ENCODE assay signal across 28 mouse cellular contexts in genomic region chr6:30586886-30587442, GRCm38 (mm10). TPM values are rescaled to one million over a fixed set of nuclear protein-coding genes. Genes with fewer than 3 reads are reported as not detected.
A peak's percentile ranks its signal among the peaks of the same experiment; 100 is the strongest.
DNase-seq lines count a peak whose midpoint lies in the region; ATAC-seq lines count a peak whose summit lies in the region.
"Had no signal": no experiment of that assay in that cellular context is flagged by ENCODE, and none has a peak within 500 bp of the region (broad histone marks: within the 10 kb centered on the region; RNA-seq: fewer than 3 reads in every experiment).

No protein-coding gene starts in this region.

- H3K9me3 ChIP-seq in neural tube, embryonic 13.5 days: no peaks in the 10 kb centered on the region
- H3K9me3 ChIP-seq in forebrain, embryonic 13.5 days (replicated peaks): no peaks in the 10 kb centered on the region
- no peaks in the 10 kb centered on the region for H3K9me3 ChIP-seq in neural tube, embryonic 14.5 days (ENCODE audit: control insufficient read depth, low read length)
- H3K9me3 ChIP-seq in heart, embryonic 11.5 days (replicated peaks; ENCODE audit: control insufficient read depth, low read length): no peaks in the 10 kb centered on the region
- H3K9me3 ChIP-seq: heart, embryonic 15.5 days; liver, embryonic 15.5 days; midbrain, embryonic 15.5 days had no signal

- 59% methylated on average over 7 of the region's 7 CpGs for WGBS in neural tube, embryonic 13.5 days
- 60% methylated on average over 7 of the region's 7 CpGs for WGBS in forebrain, embryonic 13.5 days
- 58% methylated on average over 7 of the region's 7 CpGs for WGBS in neural tube, embryonic 14.5 days
- WGBS in heart, embryonic 11.5 days (ENCODE audit: insufficient replicate concordance): 50% methylated on average over 7 of the region's 7 CpGs

- no peaks in the 10 kb centered on the region for H3K27me3 ChIP-seq in neural tube, embryonic 13.5 days
- no peaks in the 10 kb centered on the region for H3K27me3 ChIP-seq in forebrain, embryonic 13.5 days
- H3K27me3 ChIP-seq in neural tube, embryonic 14.5 days (ENCODE audit: control insufficient read depth, insufficient read depth, low read length): no peaks in the 10 kb centered on the region
- no peaks in the 10 kb centered on the region for H3K27me3 ChIP-seq in heart, embryonic 11.5 days (ENCODE audit: control insufficient read depth, insufficient read depth, low read length)
- H3K27me3 ChIP-seq: CH12.LX; heart, embryonic 15.5 days; liver, embryonic 15.5 days; midbrain, embryonic 15.5 days had no signal

- no peaks in the 10 kb centered on the region for H3K36me3 ChIP-seq in neural tube, embryonic 13.5 days
- no peaks in the 10 kb centered on the region for H3K36me3 ChIP-seq in forebrain, embryonic 13.5 days (ENCODE audit: poor library complexity, severe bottlenecking)
- no peaks in the 10 kb centered on the region for H3K36me3 ChIP-seq in neural tube, embryonic 14.5 days (ENCODE audit: control insufficient read depth, insufficient read depth, low read length)
- H3K36me3 ChIP-seq in heart, embryonic 11.5 days (ENCODE audit: control insufficient read depth, insufficient read depth, low read length): no peaks in the 10 kb centered on the region
- H3K36me3 ChIP-seq: heart, embryonic 15.5 days; liver, embryonic 15.5 days; midbrain, embryonic 15.5 days had no signal

- H3K4me1 ChIP-seq in neural tube, embryonic 13.5 days (replicated peaks): peaks cover 28% of the 10 kb centered on the region
- peaks cover 14% of the 10 kb centered on the region for H3K4me1 ChIP-seq in forebrain, embryonic 13.5 days
- peaks cover 6% of the 10 kb centered on the region; the same call in 1 of the 2 replicates for H3K4me1 ChIP-seq in neural tube, embryonic 14.5 days (ENCODE audit: control insufficient read depth, insufficient read depth, low read length)
- peaks cover 14% of the 10 kb centered on the region for H3K4me1 ChIP-seq in heart, embryonic 11.5 days (ENCODE audit: control insufficient read depth, insufficient read depth, low read length)
- H3K4me1 ChIP-seq: liver, embryonic 15.5 days; midbrain, embryonic 15.5 days had no signal

- no peak overlapping the region for H3K4me3 ChIP-seq in neural tube, embryonic 13.5 days
- no peak overlapping the region for H3K4me3 ChIP-seq in forebrain, embryonic 13.5 days
- no peak overlapping the region for H3K4me3 ChIP-seq in neural tube, embryonic 14.5 days (ENCODE audit: low read depth, low read length)
- no peak overlapping the region for H3K4me3 ChIP-seq in heart, embryonic 11.5 days (ENCODE audit: low read depth, low read length)
- H3K4me3 ChIP-seq: heart, embryonic 15.5 days; layer of hippocampus, adult 2 months; liver, embryonic 15.5 days; midbrain, embryonic 15.5 days; myocyte had no signal

- no peak overlapping the region for H3K9ac ChIP-seq in neural tube, embryonic 13.5 days
- no peak overlapping the region for H3K9ac ChIP-seq in forebrain, embryonic 13.5 days
- no peak overlapping the region for H3K9ac ChIP-seq in neural tube, embryonic 14.5 days (replicated peaks; ENCODE audit: low read depth, low read length)
- no peak overlapping the region for H3K9ac ChIP-seq in heart, embryonic 11.5 days (ENCODE audit: low read depth, low read length)
- H3K9ac ChIP-seq: heart, embryonic 15.5 days; liver, embryonic 15.5 days; midbrain, embryonic 15.5 days had no signal

- intact Hi-C loops in heart, postnatal 10 days (cut with DNase I): no loop called here

- peak; percentile 48; the same call in 1 of the 2 replicates for ATAC-seq in neural tube, embryonic 13.5 days (ENCODE audit: low read depth)
- 0 out of 2 replicates have a peak, but pooled peaks have one; percentile 51 for ATAC-seq in forebrain, embryonic 13.5 days
- peak; percentile 41; the same call in 1 of the 2 replicates for ATAC-seq in neural tube, embryonic 14.5 days (ENCODE audit: low read depth)
- ATAC-seq in heart, embryonic 11.5 days (replicated peaks; ENCODE audit: insufficient number of reproducible peaks, low FRiP score, low TSS enrichment): no peak
- ATAC-seq: lung, postnatal 0 days; midbrain, embryonic 15.5 days had no signal

- peak; percentile 56 for DNase-seq in heart, adult 11 months
- DNase-seq in heart, postnatal 10 days: no peak
- DNase-seq in neural tube, embryonic 10.5 days (ENCODE audit: extremely low spot score, low spot score): no peak
- DNase-seq in gastrocnemius, postnatal 10 days: no peak
- DNase-seq: adrenal gland, adult 2 months; cerebellum, adult 18-20 months; cerebellum, postnatal 25 days; embryo, embryonic 11 days; heart, adult 18-20 months; kidney, adult 18-20 months; kidney, postnatal 10 days; layer of hippocampus, postnatal 36 days; right cerebral cortex, adult 18-20 months; thymus, postnatal 14 days had no signal

- no peak overlapping the region for H3K4me2 ChIP-seq in neural tube, embryonic 13.5 days
- H3K4me2 ChIP-seq in forebrain, embryonic 13.5 days: no peak overlapping the region
- no peak overlapping the region for H3K4me2 ChIP-seq in neural tube, embryonic 14.5 days (ENCODE audit: low read depth, low read length)
- no peak overlapping the region for H3K4me2 ChIP-seq in heart, embryonic 11.5 days
- H3K4me2 ChIP-seq: heart, embryonic 15.5 days; liver, embryonic 15.5 days; midbrain, embryonic 15.5 days had no signal

- H3K27ac ChIP-seq in neural tube, embryonic 13.5 days (replicated peaks): peak overlapping the region; percentile 38; the same call in 1 of the 2 replicates
- peak overlapping the region; percentile 35; the same call in 1 of the 2 replicates for H3K27ac ChIP-seq in forebrain, embryonic 13.5 days
- H3K27ac ChIP-seq in neural tube, embryonic 14.5 days (ENCODE audit: low read depth, low read length): no peak overlapping the region
- H3K27ac ChIP-seq in heart, embryonic 11.5 days (ENCODE audit: low read depth, low read length): no peak overlapping the region
- H3K27ac ChIP-seq: heart, embryonic 15.5 days; layer of hippocampus, adult 2 months; liver, embryonic 15.5 days; midbrain, embryonic 15.5 days had no signal

RNA-seq across cellular contexts. Expression of gene Cpa4, which starts 18.8 kb away (rescaled TPM):
- under 1 TPM in 1 of 2 experiments, not detected in 1; 0.10 TPM for total RNA-seq in heart, postnatal 10 days (2021)
- polyA plus RNA-seq in neural tube, embryonic 13.5 days (2015; fragmentation: Nextera tagmentation; extraction: Ambion mirVana): 0.59 and 0.87 TPM in 2 replicates
- polyA plus RNA-seq in forebrain, embryonic 13.5 days (2015; fragmentation: Nextera tagmentation; extraction: Ambion mirVana): 3.4 and 3.6 TPM in 2 replicates
- 0.71 and 0.90 TPM in 2 replicates for polyA plus RNA-seq in neural tube, embryonic 14.5 days (2014; fragmentation: Nextera tagmentation; extraction: Ambion mirVana)
- 1 to 10 TPM in 1 of 2 experiments, under 1 TPM in 1; 0.80 to 1.2 TPM for total RNA-seq in gastrocnemius, postnatal 10 days (2021)
- 2.4 TPM in 2 replicates for polyA plus RNA-seq in heart, embryonic 11.5 days (2014; fragmentation: Nextera tagmentation; extraction: Ambion mirVana)
- total RNA-seq: CH12.LX; heart, adult 18-20 months; layer of hippocampus, adult 2 months; layer of hippocampus, postnatal 36 days; megakaryocyte-erythroid progenitor cell, adult 5-6 weeks had no signal

RNA-seq across cellular contexts. Expression of gene Cpa5, which starts 23.8 kb away (rescaled TPM):
- not detected for total RNA-seq in heart, postnatal 10 days (2021)
- polyA plus RNA-seq in neural tube, embryonic 13.5 days (2015; fragmentation: Nextera tagmentation; extraction: Ambion mirVana): not detected in 2 replicates
- polyA plus RNA-seq in forebrain, embryonic 13.5 days (2015; fragmentation: Nextera tagmentation; extraction: Ambion mirVana): 0.10 and 0.14 TPM in 2 replicates
- polyA plus RNA-seq in neural tube, embryonic 14.5 days (2014; fragmentation: Nextera tagmentation; extraction: Ambion mirVana): not detected in 2 replicates
- under 1 TPM; 0.78 to 0.93 TPM for total RNA-seq in gastrocnemius, postnatal 10 days (2021)
- polyA plus RNA-seq in heart, embryonic 11.5 days (2014; fragmentation: Nextera tagmentation; extraction: Ambion mirVana): 1.4 and 2.7 TPM in 2 replicates
- total RNA-seq: adrenal gland, adult 2 months; CH12.LX; heart, adult 18-20 months; layer of hippocampus, adult 2 months; layer of hippocampus, postnatal 36 days; left cerebral cortex, postnatal 14 days; megakaryocyte-erythroid progenitor cell, adult 5-6 weeks had no signal
- polyA plus RNA-seq: adrenal gland, adult 2 months; hindbrain, embryonic 11.5 days; lung, postnatal 0 days; midbrain, embryonic 15.5 days; myocyte had no signal

RNA-seq across cellular contexts. Expression of gene Cpa2, which starts 45.6 kb away (rescaled TPM):
- total RNA-seq in heart, postnatal 10 days (2021): under 1 TPM; 0.17 to 0.65 TPM
- 6.2 and 7.8 TPM in 2 replicates for polyA plus RNA-seq in neural tube, embryonic 13.5 days (2015; fragmentation: Nextera tagmentation; extraction: Ambion mirVana)
- 4.1 and 5.2 TPM in 2 replicates for polyA plus RNA-seq in forebrain, embryonic 13.5 days (2015; fragmentation: Nextera tagmentation; extraction: Ambion mirVana)
- polyA plus RNA-seq in neural tube, embryonic 14.5 days (2014; fragmentation: Nextera tagmentation; extraction: Ambion mirVana): 5.1 and 10.6 TPM in 2 replicates
- 1 to 10 TPM; 1.2 to 1.6 TPM for total RNA-seq in gastrocnemius, postnatal 10 days (2021)
- 8.3 and 11.7 TPM in 2 replicates for polyA plus RNA-seq in heart, embryonic 11.5 days (2014; fragmentation: Nextera tagmentation; extraction: Ambion mirVana)
- total RNA-seq: CH12.LX; megakaryocyte-erythroid progenitor cell, adult 5-6 weeks had no signal
- polyA plus RNA-seq: adrenal gland, adult 2 months; myocyte had no signal

RNA-seq across cellular contexts. Expression of gene Cpa1, which starts 52.1 kb away (rescaled TPM):
- total RNA-seq in heart, postnatal 10 days (2021): 1 to 10 TPM; 3.2 to 3.4 TPM
- 0.25 and 0.52 TPM in 2 replicates for polyA plus RNA-seq in neural tube, embryonic 13.5 days (2015; fragmentation: Nextera tagmentation; extraction: Ambion mirVana)
- 0.96 and 1.3 TPM in 2 replicates for polyA plus RNA-seq in forebrain, embryonic 13.5 days (2015; fragmentation: Nextera tagmentation; extraction: Ambion mirVana)
- polyA plus RNA-seq in neural tube, embryonic 14.5 days (2014; fragmentation: Nextera tagmentation; extraction: Ambion mirVana): 0.37 and 0.50 TPM in 2 replicates
- under 1 TPM in 1 of 2 experiments, not detected in 1; 0.19 TPM for total RNA-seq in gastrocnemius, postnatal 10 days (2021)
- 2.4 and 2.5 TPM in 2 replicates for polyA plus RNA-seq in heart, embryonic 11.5 days (2014; fragmentation: Nextera tagmentation; extraction: Ambion mirVana)
- total RNA-seq: adrenal gland, adult 2 months; CH12.LX; heart, adult 18-20 months; layer of hippocampus, adult 2 months; layer of hippocampus, postnatal 36 days; left cerebral cortex, postnatal 14 days; megakaryocyte-erythroid progenitor cell, adult 5-6 weeks had no signal
- polyA plus RNA-seq: adrenal gland, adult 2 months had no signal

Comparison
In these comparisons a context has a peak if more than half of its experiments do, and no peak if none do; other contexts are left out.
1. H3K27ac ChIP-seq: peak in neural tube, embryonic 13.5 days (single experiment) and forebrain, embryonic 13.5 days (single experiment); none in neural tube, embryonic 14.5 days (single experiment) and heart, embryonic 11.5 days (single experiment).